Mouse (Mus musculus) hematopoietic stem cell, adult 5-6 weeks (primary cell): Measurements from ENCODE around the gene Apaf1. TPM values are rescaled to one million over a fixed set of nuclear protein-coding genes. Genes with fewer than 3 reads are reported as not detected.
A peak's percentile ranks its signal among the peaks of the same experiment; 100 is the strongest.

Experiments
- ATAC-seq, 2 experiments: fragments of 125-278 bp in 1 of 2; replicated peaks in 1 of 2; 2 replicates each; pipeline ENCODE4 v1.8.0; 2016 to 2017; ENCODE audit warnings: inconsistent platforms in 2 of 2, mild to moderate bottlenecking in 2 of 2, moderate number of reproducible peaks in 2 of 2, low read depth in 1 of 2, moderate TSS enrichment in 1 of 2; ENCODE audit not compliant: low FRiP score in 2 of 2, poor library complexity in 2 of 2, severe bottlenecking in 2 of 2, insufficient read depth in 1 of 2, low TSS enrichment in 1 of 2
- total RNA-seq: library from RNA; stranded (forward); fragments of 172-1452, 232-1000 nt; gene quantifications from 2 replicates; pipeline ENCODE4 v1.2.3, GENCODE M21; 2017

Gene Apaf1
- total RNA-seq = 17.8 and 22.3 TPM in 2 replicates

DNA sequence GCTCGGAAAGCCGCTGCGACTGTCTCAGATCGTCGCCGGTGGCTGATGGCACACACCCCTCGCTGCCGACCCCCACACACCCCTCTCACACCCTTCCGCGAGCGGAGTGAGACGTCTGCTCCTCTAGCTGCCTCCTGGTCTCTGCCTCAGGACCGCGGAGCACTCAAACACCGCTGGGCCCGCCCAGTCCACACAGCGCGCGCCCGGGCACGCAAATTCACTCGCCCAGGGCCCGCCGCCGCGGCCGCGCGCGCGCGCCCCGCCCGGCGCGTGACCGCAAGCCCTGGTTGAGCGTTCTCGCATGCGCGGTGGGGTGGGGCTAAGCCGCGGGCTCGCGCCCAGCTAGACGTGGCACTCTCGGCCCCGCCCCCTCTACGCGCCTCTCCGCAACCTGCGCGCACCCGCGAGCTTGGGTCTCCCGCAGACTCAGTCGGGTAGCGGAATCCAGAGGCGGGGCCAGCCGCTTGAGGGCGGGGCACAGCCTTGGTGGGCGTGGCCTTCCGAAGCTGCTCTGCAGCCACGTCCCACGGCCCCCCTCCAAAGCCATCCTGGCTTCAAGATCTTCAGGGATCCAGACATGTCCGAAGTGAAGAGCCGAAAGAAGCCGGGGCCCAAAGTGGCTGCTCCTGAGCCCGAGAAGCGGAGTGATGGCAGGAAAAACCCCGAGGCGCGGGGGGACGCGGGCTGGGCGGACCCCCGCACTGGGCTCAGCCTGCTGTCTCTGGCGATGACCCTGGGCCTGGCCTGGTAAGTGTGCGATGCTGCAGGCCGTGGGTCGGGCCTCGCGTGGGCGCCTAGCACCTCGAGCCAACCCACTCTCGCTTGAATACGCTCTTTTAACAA, at the start of gene Apaf1, which contains the start of gene Ikbip:
Gene Apaf1, minus strand, starts transcription at position 221 of the 843 bp plus-strand sequence.
Gene Ikbip, plus strand, starts transcription at position 391 of the 843 bp plus-strand sequence.
- ATAC-seq = peak; percentile 88 to 90

DNA sequence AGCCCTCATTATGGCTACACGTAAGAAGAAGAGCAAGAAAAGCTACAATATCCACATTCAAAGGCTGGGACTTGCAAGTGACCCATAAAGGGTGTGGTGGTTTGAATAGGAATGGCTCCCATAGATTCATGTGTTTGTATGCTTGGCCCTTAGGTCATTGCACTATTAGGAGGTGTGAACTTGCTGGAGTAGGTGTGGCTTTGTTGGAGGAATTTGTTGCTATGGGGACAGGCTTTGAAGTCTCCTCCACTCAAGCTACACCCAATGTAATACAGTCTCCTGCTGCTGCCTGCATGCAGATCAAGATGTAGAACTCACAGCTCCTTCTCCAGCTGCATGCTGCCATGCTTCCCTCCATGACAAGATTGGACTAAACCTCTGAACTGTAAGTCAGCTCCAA, 49.0 kb upstream of the Apaf1 start:
- no peak for ATAC-seq

- no peak for ATAC-seq
Measured at GRCm38 (mm10) chr10:91130792-91131191, 48.2 kb upstream of the Apaf1 start.

- no peak for ATAC-seq
Measured at GRCm38 (mm10) chr10:91128551-91129160, 46.1 kb upstream of the Apaf1 start.

DNA sequence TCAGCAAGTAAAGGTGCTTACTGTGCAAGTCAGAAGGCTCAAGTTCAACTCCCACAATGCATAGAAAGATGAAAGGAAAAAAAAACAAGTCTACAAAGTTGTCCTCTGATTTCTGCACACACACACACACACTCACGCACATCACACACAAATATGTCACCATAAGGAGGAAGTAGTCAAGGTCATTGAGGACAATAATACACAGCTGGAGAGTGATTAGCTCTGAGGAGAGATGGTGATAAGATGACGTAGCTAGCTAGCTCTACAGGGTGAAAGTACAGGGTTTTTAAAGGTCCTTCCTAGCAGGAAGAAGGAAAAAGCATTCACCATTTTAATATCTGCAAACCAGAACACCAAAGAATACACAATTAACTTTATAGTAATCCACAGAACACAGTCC, 44.8 kb upstream of the Apaf1 start:
- no peak for ATAC-seq

GRCm38 (mm10) chr10:91126618-91127355, 44.2 kb upstream of the Apaf1 start:
- ATAC-seq = no peak

DNA sequence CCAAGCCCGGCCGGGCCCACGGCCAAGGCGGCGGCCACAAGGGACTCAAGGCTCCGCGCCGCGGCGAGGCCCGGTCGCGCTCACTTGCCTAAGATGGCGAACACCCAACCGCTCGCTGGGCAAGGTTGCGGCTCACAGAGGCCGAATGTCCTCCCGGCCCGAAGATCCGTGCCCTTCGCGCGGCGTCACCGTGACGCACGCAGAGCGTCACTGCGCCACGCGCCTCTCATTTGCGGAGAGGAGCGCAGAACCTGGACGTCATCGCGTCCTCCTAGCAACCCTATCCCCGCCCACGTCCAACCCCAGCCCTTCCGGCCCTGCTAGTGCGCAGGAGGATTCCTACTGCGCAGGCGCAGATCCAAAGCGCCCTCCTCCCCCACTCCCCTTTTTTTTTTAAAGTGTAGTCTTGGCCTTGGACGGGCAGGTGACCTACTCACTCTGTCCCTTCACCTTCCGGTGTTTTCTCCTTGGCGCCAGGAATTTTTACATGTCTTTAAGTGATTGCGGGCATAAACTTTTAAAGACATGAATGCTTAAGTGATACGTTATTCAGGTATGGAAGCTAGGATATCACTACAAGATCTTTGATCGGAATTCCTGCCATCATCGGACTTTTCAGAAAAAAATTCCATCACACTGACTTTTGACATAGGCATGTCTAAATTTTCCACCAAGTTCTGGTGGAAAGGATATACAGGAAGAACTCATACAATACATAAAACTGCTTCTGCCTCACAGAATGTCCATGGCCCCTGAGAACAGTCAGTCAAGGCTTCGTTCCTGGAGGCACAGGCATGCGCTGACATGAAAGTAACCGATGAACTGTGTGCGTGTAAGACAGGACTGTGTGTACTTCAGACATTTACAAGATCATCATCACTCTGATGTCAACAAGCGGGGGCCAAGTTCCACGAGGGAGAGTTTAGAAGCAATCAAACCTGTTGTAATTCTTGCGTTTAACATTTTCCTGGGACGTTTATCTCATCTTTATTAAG, 41.6 kb upstream of the Apaf1 start, which contains the start of gene Slc25a3:
Gene Slc25a3, minus strand, starts transcription at position 232 of the 995 bp plus-strand sequence.
- ATAC-seq = peak; percentile 98 to 99

DNA sequence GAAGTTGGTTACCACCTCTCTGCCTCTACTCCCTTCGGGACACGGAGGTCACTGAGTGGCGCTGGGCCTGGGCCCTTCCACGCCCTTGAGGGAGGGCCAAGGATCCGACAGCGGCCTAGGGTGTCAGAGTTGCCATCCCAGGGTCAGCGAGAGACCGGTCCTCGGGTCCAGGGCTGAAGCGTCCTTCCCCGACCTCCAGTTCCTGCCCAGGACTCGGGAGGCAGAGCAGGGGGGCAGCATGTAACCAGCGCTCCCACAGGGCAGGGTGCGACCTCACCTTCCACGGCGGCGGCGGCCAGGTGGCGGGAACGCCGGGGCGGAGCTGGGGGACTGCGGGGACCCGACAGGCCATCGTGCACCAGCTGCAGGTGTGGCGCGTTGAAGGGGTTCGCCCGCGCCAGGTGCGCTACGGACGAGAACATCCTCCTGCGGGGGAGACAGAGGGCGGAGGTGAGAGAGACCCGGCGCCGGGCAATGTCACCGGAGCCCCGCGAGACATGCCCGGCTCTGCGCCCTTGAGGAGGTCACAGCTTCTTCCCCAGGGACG, 40.8 kb upstream of the Apaf1 start:
- peak in 1 of 2 experiments; percentile 27; a peak in 2 of 4 replicates for ATAC-seq

GRCm38 (mm10) chr10:91122646-91123045, 40.1 kb upstream of the Apaf1 start:
- no peak for ATAC-seq

DNA sequence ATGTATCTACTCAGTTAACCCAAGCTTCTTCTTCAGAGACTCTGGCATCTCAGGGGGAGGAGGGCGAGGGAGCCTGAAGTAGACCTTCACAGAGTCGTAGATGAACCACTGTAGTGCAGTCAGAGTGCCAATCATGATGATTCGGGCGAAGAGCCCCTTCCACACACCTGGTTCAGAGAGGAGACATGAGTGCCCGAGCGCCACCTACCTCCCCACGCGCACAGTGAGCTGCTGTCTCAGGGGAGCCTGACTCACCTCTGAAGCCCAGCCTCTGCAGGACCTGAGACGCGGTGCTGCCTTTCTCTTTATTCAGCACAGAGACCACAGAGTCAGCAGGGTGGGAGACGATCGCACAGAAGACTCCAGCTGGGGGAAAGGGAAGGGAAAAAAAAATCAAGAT, 34.4 kb upstream of the Apaf1 start:
- ATAC-seq = no peak

DNA sequence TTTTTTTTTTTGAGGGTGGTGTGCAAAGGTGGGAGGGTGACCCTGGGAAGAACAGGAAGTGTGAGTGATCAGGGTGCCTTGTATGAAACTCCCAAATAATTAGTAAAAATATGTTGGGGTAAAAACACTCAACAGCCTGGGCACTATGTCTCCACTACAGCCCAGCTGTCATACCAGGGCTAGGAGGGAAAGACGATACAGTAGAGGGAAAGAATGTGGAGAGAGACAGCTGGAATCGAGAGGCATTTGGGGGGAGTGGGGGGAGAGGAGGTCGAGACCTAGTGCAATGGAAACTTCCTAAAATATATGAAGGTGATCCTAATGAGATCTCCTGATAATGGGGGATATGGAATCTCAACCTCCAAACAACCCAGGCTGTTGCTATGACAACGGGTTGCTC, 27.3 kb upstream of the Apaf1 start:
- no peak for ATAC-seq

DNA sequence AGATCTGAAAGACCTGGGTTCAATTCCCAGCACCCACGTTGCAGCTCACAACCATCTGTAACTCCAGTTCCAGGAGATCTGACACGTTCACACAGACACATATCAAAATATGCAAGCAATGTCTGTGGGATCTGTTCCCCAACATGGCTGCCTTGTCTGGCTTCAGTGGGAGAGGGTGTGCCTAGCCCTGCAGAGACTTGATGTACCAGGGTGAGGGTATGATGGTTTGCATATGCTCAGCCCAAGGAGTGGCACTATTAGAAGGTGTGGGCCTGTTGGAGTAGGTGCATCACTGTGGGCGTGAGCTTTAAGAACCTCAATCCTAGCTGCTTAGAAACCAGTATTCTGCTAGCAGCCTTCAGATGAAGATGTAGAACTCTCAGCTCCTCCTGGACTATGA, 23.4 kb upstream of the Apaf1 start:
- ATAC-seq = no peak

DNA sequence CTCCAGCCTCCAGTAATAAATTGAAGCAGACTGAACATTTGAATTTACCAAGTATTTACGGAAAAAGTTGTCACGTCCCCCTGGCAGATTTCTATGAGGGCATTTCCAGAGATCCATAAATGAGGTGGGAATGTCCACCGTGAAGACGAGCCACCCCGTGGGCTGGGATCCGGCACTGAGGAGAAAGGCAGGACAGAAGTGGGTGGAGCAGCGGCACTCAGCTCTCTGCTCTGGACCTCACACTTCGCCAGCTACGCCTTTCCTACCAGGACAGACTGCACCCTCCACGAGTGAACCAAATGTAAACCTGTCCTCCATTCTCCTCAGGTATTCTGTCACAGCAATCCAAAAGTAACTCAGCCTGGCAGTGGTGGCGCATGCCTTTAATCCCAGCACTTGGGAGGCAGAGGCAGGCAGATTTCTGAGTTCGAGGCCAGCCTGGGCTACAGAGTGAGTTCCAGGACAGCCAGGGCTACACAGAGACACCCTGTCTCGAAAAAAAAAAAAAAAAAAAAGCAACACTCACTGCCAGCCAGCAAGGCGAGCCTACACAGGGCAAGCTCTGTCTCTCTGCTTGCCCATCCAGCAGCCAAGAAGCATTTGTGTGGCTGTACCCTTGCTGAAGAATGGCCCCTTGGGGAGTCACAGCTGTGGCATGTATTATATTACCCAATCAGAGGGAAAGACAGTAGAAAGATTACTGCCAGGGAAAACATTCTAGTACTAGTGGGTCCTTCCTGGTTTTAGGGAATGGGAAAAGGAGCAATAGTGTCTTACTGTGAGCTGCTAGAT, 20.4 kb upstream of the Apaf1 start:
- ATAC-seq = no peak

DNA sequence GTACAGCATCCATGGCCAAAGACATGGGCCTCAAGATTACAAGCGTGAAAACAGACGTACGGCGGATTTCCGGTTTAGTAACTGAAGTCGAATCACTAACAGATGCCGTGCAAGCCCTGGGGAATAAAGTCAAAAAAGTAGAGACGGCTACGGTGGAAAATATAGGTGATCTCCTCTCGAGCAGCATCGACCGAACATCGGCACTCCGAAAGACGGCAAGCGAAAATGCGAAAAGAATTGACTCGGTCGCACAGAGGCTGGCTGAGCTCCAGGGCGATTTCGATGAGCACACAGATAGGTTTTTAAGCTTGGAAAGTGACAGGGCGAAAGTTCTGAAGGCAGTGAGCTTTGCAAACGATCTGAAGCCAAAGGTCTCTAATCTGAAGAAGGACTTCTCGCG, 19.4 kb upstream of the Apaf1 start:
- no peak for ATAC-seq

- no peak for ATAC-seq
Measured at GRCm38 (mm10) chr10:91100101-91100500, 17.5 kb upstream of the Apaf1 start.

DNA sequence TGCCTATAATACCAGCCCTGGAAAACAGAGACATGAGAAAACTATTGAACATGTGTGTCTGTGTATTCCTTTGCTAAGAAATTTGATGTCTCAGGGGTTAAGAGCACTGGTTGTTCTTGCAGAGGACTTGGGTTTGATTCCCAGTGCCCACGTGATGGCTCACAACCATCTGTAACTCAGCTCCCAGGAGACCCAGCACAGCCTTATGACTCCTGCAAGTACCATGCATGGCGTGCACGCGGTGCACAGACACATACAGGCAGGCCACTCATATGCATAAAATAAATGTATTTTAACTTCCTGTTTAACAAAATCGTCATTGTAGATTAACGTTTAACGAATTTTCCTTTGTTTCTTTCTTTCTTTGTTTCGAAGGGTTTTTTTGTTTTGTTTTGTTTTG, 15.5 kb upstream of the Apaf1 start:
- no peak for ATAC-seq
